Mouse (Mus musculus) E14TG2a.4 (cell line): ENCODE data around the gene Ttc19.

Experiments
- H3K27me3 ChIP-seq: 2 replicates; pipeline ENCODE4 v1.6.1; 2014; ENCODE audit warnings: low read length, control low read depth; ENCODE audit not compliant: insufficient read depth
- H3K36me3 ChIP-seq: 2 replicates; pipeline ENCODE4 v1.6.1; 2014; ENCODE audit warnings: low read length, control low read depth; ENCODE audit not compliant: insufficient read depth
- H3K4me1 ChIP-seq: replicated peaks from 2 replicates; pipeline ENCODE4 v1.6.1; 2014; ENCODE audit warnings: low read depth, low read length, control low read depth
- H3K4me3 ChIP-seq: replicated peaks from 2 replicates; pipeline ENCODE4 v1.5.1; 2014; ENCODE audit warnings: mild to moderate bottlenecking, low read length
- H3K9me3 ChIP-seq: 2 replicates; pipeline ENCODE4 v1.6.1; 2014; ENCODE audit warnings: low read length, control low read depth
- CTCF ChIP-seq: conservative IDR thresholded peaks from 2 replicates; pipeline ENCODE4 v1.5.1; 2014; ENCODE audit warnings: low read length
- NANOG ChIP-seq: IDR thresholded peaks from 2 replicates; pipeline ENCODE4 v1.6.1; 2014; ENCODE audit warnings: borderline replicate concordance, low read length, mixed read lengths
- POU5F1 ChIP-seq: IDR thresholded peaks from 2 replicates; pipeline ENCODE4 v1.6.1; 2014; ENCODE audit warnings: low read length, borderline replicate concordance

Ttc19 gene

GRCm38 (mm10) chr11:62280675-62281600 is at the start of gene Ttc19, which contains the start of gene Zswim7:
Gene Ttc19, plus strand, starts transcription at chr11:62281473.
Gene Zswim7, minus strand, starts transcription at chr11:62281375.
- Histone ChIP-seq H3K4me3 (peak within 1 kb of the TSS; percentile 88), H3K9me3 (no peaks in the 10 kb centered on the region), H3K36me3 (peaks cover 37% of the 10 kb centered on the region), H3K27me3 (no peaks in the 10 kb centered on the region), H3K4me1 (peaks cover 40% of the 10 kb centered on the region)
- TF ChIP-seq CTCF (peak; percentile 83), NANOG (no peak), POU5F1 (no peak)

DNA sequence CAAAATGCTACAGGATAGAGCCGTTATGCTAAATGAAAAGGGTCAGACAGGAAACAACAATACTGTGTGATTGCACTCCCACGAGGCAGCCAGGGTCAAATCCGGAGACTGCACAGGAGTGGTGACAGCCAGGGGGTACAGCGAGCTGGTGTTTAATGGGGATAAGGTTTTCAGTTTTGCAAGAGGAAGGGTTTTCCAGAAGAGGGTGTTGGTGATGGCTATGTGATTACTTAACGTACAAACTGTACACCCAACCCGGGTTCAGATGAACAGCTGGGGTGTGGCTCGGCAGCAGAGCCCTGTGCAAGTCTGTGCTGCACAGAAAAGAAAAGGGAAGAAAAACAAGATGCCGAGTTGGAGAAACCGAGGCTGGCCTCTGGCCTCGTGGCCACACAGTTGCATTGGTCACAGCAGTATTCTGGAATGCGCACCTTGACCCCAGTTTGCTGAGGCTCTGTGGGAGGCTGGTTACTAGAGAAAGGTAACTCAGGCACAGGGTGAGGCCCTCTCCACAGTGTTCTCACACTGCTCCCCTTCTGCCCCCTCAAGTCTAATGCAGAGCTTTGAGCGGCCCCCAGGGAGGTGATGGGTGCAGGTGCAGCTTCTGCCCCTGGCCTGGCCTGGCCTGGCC is 40.5 kb upstream of the Ttc19 start:
- TF ChIP-seq CTCF = no peak
- TF ChIP-seq POU5F1 = no peak
- no peak for TF ChIP-seq NANOG
- H3K36me3 ChIP-seq = no peaks in the 10 kb centered on the region
- peaks cover 7% of the 10 kb centered on the region for H3K9me3 ChIP-seq
- no peak overlapping the region for H3K4me3 ChIP-seq
- H3K4me1 ChIP-seq = peaks cover 7% of the 10 kb centered on the region
- peaks cover 50% of the 10 kb centered on the region for H3K27me3 ChIP-seq

GRCm38 (mm10) chr11:62243871-62244270 is 37.4 kb upstream of the Ttc19 start:
- Histone ChIP-seq H3K27me3 (peaks cover 48% of the 10 kb centered on the region), H3K36me3 (no peaks in the 10 kb centered on the region), H3K9me3 (peaks cover 12% of the 10 kb centered on the region), H3K4me1 (peaks cover 13% of the 10 kb centered on the region), H3K4me3 (no peak overlapping the region)
- no peak for TF ChIP-seq CTCF
- no peak for TF ChIP-seq NANOG
- TF ChIP-seq POU5F1 = no peak

GRCm38 (mm10) chr11:62244471-62244870 is 36.8 kb upstream of the Ttc19 start:
- no peaks in the 10 kb centered on the region for H3K36me3 ChIP-seq
- TF ChIP-seq POU5F1 = no peak
- no peak for TF ChIP-seq NANOG
- no peak for TF ChIP-seq CTCF
- H3K9me3 ChIP-seq = peaks cover 12% of the 10 kb centered on the region
- H3K4me1 ChIP-seq = peaks cover 17% of the 10 kb centered on the region
- no peak overlapping the region for H3K4me3 ChIP-seq
- H3K27me3 ChIP-seq = peaks cover 48% of the 10 kb centered on the region

- no peak for TF ChIP-seq CTCF
- no peak for TF ChIP-seq POU5F1
- no peak for TF ChIP-seq NANOG
- H3K27me3 ChIP-seq = peaks cover 66% of the 10 kb centered on the region
- peaks cover 12% of the 10 kb centered on the region for H3K9me3 ChIP-seq
- H3K4me3 ChIP-seq = peak overlapping the region; percentile 87
- peaks cover 34% of the 10 kb centered on the region for H3K4me1 ChIP-seq
- no peaks in the 10 kb centered on the region for H3K36me3 ChIP-seq
Measured at GRCm38 (mm10) chr11:62247759-62248400, 33.4 kb upstream of the Ttc19 start.

GRCm38 (mm10) chr11:62248401-62249244 is 32.6 kb upstream of the Ttc19 start, which contains the start of gene Adora2b:
Gene Adora2b, plus strand, starts transcription at chr11:62248984.
- TF ChIP-seq POU5F1 = no peak
- no peak for TF ChIP-seq CTCF
- no peak for TF ChIP-seq NANOG
- Histone ChIP-seq H3K27me3 (peaks cover 67% of the 10 kb centered on the region), H3K9me3 (peaks cover 12% of the 10 kb centered on the region), H3K4me1 (peaks cover 40% of the 10 kb centered on the region), H3K36me3 (no peaks in the 10 kb centered on the region), H3K4me3 (peak within 1 kb of the TSS; percentile 87)

- 0 out of 2 replicates have a peak, but pooled peaks have one; percentile 9 for TF ChIP-seq POU5F1
- no peak for TF ChIP-seq CTCF
- no peak for TF ChIP-seq NANOG
- H3K4me3 ChIP-seq = peak overlapping the region; percentile 87
- H3K9me3 ChIP-seq = peaks cover 12% of the 10 kb centered on the region
- peaks cover 46% of the 10 kb centered on the region for H3K4me1 ChIP-seq
- H3K27me3 ChIP-seq = peaks cover 66% of the 10 kb centered on the region
- no peaks in the 10 kb centered on the region for H3K36me3 ChIP-seq
Measured at GRCm38 (mm10) chr11:62249266-62250037, 31.8 kb upstream of the Ttc19 start.
